Mouse (Mus musculus): ENCODE measurements at regions not wholly inside any gene's neighbourhood (a gene's known extent, or its start where the extent isn't known, plus 50 kb on each side); places are given as distances from the start of the nearest gene placed in this dataset.
"Not testable (repeated sequence)": the region's sequence is repeated elsewhere in the genome, so short reads cannot be mapped to it uniquely, and the experiment has no call there.

GRCm38 (mm10) chr11:111961047-111961837 lies 820.8 kb upstream of the Sox9 start:
- DNase-seq (ENCODE audit: low spot score in 2 of 2): no peak

GRCm38 (mm10) chr11:111961846-111962245 lies 820.2 kb upstream of the Sox9 start:
- no peak for DNase-seq (ENCODE audit: low spot score in 2 of 2)

- DNase-seq (ENCODE audit: low spot score in 2 of 2): no peak
Observed at GRCm38 (mm10) chr11:111964066-111964465, 818.0 kb upstream of the Sox9 start.

GRCm38 (mm10) chr11:111966401-111966800 lies 815.6 kb upstream of the Sox9 start:
- no peak for DNase-seq (ENCODE audit: low spot score in 2 of 2)

- DNase-seq (ENCODE audit: low spot score in 2 of 2): no peak
Observed at GRCm38 (mm10) chr11:111971001-111971400, 811.0 kb upstream of the Sox9 start.

GRCm38 (mm10) chr11:111978667-111979066 lies 803.4 kb upstream of the Sox9 start:
- no peak for DNase-seq (ENCODE audit: low spot score in 2 of 2)

- no peak for DNase-seq (ENCODE audit: low spot score in 2 of 2)
Observed at GRCm38 (mm10) chr11:111996395-111996794, 785.6 kb upstream of the Sox9 start.

GRCm38 (mm10) chr11:112010848-112011247 lies 771.2 kb upstream of the Sox9 start:
- DNase-seq (ENCODE audit: low spot score in 2 of 2): not testable (repeated sequence)

GRCm38 (mm10) chr11:112017906-112018305 lies 764.1 kb upstream of the Sox9 start:
- DNase-seq (ENCODE audit: low spot score in 2 of 2): no peak

- DNase-seq (ENCODE audit: low spot score in 2 of 2): no peak
Observed at GRCm38 (mm10) chr11:112028031-112028430, 754.0 kb upstream of the Sox9 start.

GRCm38 (mm10) chr11:112038741-112039140 lies 743.3 kb upstream of the Sox9 start:
- DNase-seq (ENCODE audit: low spot score in 2 of 2): no peak

- no peak for DNase-seq (ENCODE audit: low spot score in 2 of 2)
Observed at GRCm38 (mm10) chr11:112044455-112044854, 737.6 kb upstream of the Sox9 start.

GRCm38 (mm10) chr11:112045353-112045752 lies 736.7 kb upstream of the Sox9 start:
- no peak for DNase-seq (ENCODE audit: low spot score in 2 of 2)

GRCm38 (mm10) chr11:112050362-112050761 lies 731.7 kb upstream of the Sox9 start:
- DNase-seq (ENCODE audit: low spot score in 2 of 2): no peak

GRCm38 (mm10) chr11:112055591-112055990 lies 726.4 kb upstream of the Sox9 start:
- no peak for DNase-seq (ENCODE audit: low spot score in 2 of 2)

GRCm38 (mm10) chr11:112067176-112067575 lies 714.8 kb upstream of the Sox9 start:
- DNase-seq (ENCODE audit: low spot score in 2 of 2): no peak

GRCm38 (mm10) chr11:112068821-112069220 lies 713.2 kb upstream of the Sox9 start:
- DNase-seq (ENCODE audit: low spot score in 2 of 2): no peak

GRCm38 (mm10) chr11:112071571-112071970 lies 710.5 kb upstream of the Sox9 start:
- no peak for DNase-seq (ENCODE audit: low spot score in 2 of 2)

GRCm38 (mm10) chr11:112081386-112081785 lies 700.6 kb upstream of the Sox9 start:
- no peak for DNase-seq (ENCODE audit: low spot score in 2 of 2)

GRCm38 (mm10) chr11:112083019-112083418 lies 699.0 kb upstream of the Sox9 start:
- no peak for DNase-seq (ENCODE audit: low spot score in 2 of 2)

GRCm38 (mm10) chr11:112092168-112092567 lies 689.9 kb upstream of the Sox9 start:
- DNase-seq (ENCODE audit: low spot score in 2 of 2): no peak

GRCm38 (mm10) chr11:112095009-112095408 lies 687.0 kb upstream of the Sox9 start:
- no peak for DNase-seq (ENCODE audit: low spot score in 2 of 2)

- no peak for DNase-seq (ENCODE audit: low spot score in 2 of 2)
Observed at GRCm38 (mm10) chr11:112098161-112098560, 683.9 kb upstream of the Sox9 start.

- no peak for DNase-seq (ENCODE audit: low spot score in 2 of 2)
Observed at GRCm38 (mm10) chr11:112103252-112103651, 678.8 kb upstream of the Sox9 start.
